Mouse (Mus musculus): ENCODE results near the gene Gm21149. TPM values are rescaled to one million over a fixed set of nuclear protein-coding genes. Genes with fewer than 3 reads are reported as not detected.
A peak's percentile ranks its signal among the peaks of the same experiment; 100 is the strongest.
"Not testable (repeated sequence)": the region's sequence is repeated elsewhere in the genome, so short reads cannot be mapped to it uniquely, and the experiment has no call there.

The Gm21149 gene
- total and polyA plus RNA-seq, 3 experiments: not detected

DNA sequence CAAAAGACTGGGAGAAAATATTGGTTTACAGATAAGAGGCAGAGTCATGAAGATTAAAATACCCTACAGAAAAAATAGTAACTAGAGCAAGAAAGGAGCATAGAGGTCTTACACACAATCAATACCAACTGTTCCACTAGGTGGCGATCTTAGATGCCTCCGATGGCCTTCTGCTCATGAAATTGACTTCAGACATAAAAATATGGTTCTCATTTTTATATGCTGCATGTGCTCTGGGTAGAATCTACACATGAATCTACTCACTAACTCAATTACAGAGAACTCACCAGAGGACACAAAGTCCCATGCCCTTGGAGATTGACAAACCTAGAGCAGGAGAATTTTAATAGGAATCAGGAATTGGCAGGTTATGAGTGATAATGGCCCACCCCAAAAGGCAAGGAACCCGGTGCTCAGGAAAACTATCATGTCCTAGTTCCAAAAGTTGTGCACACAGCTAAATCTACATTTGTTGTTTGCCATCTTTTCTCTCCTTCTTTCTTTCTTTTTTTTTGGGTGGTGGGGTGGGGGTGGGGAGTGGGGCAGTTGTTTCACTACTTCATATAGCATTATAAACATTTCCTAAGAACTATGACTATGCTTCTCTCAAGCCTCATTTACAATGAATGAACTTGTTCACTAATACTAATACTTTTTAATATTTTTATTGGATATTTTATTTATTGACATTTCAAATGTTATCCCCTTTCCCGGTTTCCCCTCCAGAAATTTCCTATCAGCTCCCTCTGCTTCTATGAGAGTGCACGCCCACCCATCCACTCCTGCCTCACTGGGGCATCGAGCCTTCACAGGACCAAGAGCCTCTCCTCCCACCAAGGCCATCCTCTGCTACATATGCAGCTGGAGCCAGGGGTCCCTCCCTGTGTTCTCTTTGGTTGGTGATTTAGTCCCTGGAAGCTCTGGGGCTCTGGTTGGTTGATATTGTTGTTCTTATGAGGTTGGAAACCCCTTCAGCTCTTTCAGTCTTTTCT, 32.4 kb upstream of the Gm21149 start:
- H3K4me3 ChIP-seq; H3K27ac ChIP-seq; H3K4me1 ChIP-seq (ENCODE audit: control insufficient read depth, insufficient read depth, low read length); H3K9ac ChIP-seq (ENCODE audit: low read depth, low read length); DNase-seq; intact Hi-C loops (cut with DNase I); H3K36me3 ChIP-seq (ENCODE audit: control insufficient read depth, insufficient read depth, low read length); H3K79me2 ChIP-seq (replicated peaks; ENCODE audit: control insufficient read depth, insufficient read depth, low read length); H3K27me3 ChIP-seq (ENCODE audit: control insufficient read depth, insufficient read depth, low read length): not testable (repeated sequence)
- peak; percentile 33 for TF ChIP-seq CTCF (IDR thresholded peaks at IDR 0.05)
- 56% methylated on average over 6 of the region's 6 CpGs for WGBS

DNA sequence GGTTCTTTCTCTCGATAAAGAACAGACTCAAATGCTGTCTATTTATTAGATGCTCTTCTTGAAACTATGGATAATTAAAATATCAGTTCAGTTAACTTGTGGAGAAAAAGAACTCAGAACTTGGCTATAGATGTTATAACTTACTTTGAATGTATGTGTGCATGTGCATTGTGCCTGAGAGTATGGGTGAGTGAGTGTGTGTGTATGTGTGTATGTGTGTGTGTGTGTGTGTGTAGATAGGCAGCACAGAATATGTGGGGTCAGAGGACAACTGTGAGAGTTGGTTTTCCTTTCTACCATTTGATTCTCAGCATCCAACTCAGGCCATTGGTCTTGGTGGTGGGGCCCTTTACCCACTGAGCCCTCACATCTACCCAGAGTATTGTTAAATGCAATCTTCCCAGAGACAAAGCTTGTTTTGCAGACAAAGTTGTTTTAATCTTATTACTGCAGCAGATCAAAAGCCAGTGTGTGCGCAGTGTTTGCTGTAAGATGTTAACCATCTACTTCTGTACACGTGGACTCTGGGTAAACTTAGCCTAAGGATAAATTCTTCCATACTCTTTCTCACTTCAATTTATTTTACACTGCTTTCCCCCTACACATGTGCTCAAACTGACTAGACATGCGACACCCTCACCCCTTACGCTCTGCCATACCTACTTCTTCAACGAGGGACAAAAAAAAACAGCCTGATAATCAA, 31.6 kb upstream of the Gm21149 start:
- H3K4me1 ChIP-seq (ENCODE audit: control insufficient read depth, insufficient read depth, low read length); DNase-seq; H3K9ac ChIP-seq (ENCODE audit: low read depth, low read length); H3K27ac ChIP-seq; intact Hi-C loops (cut with DNase I); H3K4me3 ChIP-seq; H3K36me3 ChIP-seq (ENCODE audit: control insufficient read depth, insufficient read depth, low read length); H3K79me2 ChIP-seq (replicated peaks; ENCODE audit: control insufficient read depth, insufficient read depth, low read length); H3K27me3 ChIP-seq (ENCODE audit: control insufficient read depth, insufficient read depth, low read length): not testable (repeated sequence)
- 56% methylated on average over 6 of the region's 6 CpGs for WGBS

DNA sequence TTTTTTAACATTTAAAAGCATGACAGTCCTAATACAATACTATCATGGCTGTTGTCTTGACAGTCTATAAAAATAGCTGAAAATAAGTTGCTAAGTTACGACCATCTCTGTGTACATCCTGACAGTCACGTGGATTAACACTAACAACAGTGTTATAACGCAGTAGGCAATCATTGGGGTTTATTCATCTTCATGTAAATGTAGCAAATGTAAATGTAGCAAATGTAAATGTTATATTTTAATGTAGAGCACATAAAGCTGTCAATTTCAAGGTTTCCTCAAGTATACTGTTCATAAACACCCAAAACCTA, 30.9 kb upstream of the Gm21149 start:
- Histone ChIP-seq H3K27me3 (ENCODE audit: control insufficient read depth, insufficient read depth, low read length) (no peaks in the 10 kb centered on the region), H3K79me2 (replicated peaks; ENCODE audit: control insufficient read depth, insufficient read depth, low read length) (no peaks in the 10 kb centered on the region), H3K27ac (no peak overlapping the region), H3K4me3 (no peak overlapping the region), H3K4me1 (ENCODE audit: control insufficient read depth, insufficient read depth, low read length) (no peaks in the 10 kb centered on the region), H3K9ac (ENCODE audit: low read depth, low read length) (no peak overlapping the region), H3K36me3 (ENCODE audit: control insufficient read depth, insufficient read depth, low read length) (no peaks in the 10 kb centered on the region)
- 69% methylated on average over 3 of the region's 3 CpGs for WGBS
- intact Hi-C loops (cut with DNase I): no loop called here
- no peak for DNase-seq
- TF ChIP-seq EP300 (IDR thresholded peaks at IDR 0.05; ENCODE audit: insufficient read depth, low read depth, low read length) (no peak), CTCF (IDR thresholded peaks at IDR 0.05) (no peak), POLR2A (IDR thresholded peaks at IDR 0.05; ENCODE audit: insufficient read depth, low read depth, low read length) (no peak)

DNA sequence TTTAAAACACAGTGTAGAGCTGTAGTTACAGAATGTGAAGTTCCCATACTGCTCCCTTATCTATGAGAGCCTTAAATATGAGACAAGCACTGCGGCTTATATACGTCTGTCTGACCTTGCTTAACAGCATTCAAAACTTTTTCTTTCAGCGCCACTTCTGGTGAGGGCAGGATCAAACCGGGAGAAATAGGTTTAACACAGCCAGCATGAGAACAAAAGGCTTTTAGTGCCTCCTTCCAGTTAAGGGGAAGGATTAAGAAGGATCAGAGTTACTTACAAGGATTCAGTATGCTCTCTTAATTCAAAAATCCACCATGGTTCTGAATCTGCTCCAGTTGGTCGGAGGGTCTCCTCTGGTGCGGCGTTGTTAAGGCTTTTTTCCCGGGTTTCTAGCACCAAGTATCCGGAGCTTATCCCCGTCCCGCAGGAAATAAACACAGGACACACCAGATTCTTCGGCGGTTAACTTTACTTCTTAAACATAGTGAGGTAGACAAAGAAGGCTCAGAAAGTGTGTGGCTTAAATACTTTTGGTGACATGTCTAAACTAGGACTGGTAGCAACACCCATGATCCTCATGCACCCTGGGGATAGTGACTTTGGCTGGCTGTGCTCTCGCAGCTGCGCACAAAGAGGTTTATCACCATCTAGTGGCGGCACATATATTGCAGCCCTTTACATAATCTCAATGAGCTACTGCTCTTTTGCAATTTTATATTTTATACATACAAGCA, 30.4 kb upstream of the Gm21149 start:
- Histone ChIP-seq H3K9ac (ENCODE audit: low read depth, low read length) (0 out of 2 replicates have a peak overlapping the region, but pooled peaks have one; percentile 22), H3K4me1 (ENCODE audit: control insufficient read depth, insufficient read depth, low read length) (no peaks in the 10 kb centered on the region), H3K27me3 (ENCODE audit: control insufficient read depth, insufficient read depth, low read length) (no peaks in the 10 kb centered on the region), H3K79me2 (replicated peaks; ENCODE audit: control insufficient read depth, insufficient read depth, low read length) (no peaks in the 10 kb centered on the region), H3K27ac (no peak overlapping the region), H3K36me3 (ENCODE audit: control insufficient read depth, insufficient read depth, low read length) (no peaks in the 10 kb centered on the region), H3K4me3 (no peak overlapping the region)
- WGBS: 42% methylated on average over 16 of the region's 16 CpGs
- intact Hi-C loops (cut with DNase I): no loop called here
- TF ChIP-seq CTCF (IDR thresholded peaks at IDR 0.05): peak; percentile 68
- no peak for TF ChIP-seq POLR2A (IDR thresholded peaks at IDR 0.05; ENCODE audit: insufficient read depth, low read depth, low read length)
- DNase-seq: no peak

DNA sequence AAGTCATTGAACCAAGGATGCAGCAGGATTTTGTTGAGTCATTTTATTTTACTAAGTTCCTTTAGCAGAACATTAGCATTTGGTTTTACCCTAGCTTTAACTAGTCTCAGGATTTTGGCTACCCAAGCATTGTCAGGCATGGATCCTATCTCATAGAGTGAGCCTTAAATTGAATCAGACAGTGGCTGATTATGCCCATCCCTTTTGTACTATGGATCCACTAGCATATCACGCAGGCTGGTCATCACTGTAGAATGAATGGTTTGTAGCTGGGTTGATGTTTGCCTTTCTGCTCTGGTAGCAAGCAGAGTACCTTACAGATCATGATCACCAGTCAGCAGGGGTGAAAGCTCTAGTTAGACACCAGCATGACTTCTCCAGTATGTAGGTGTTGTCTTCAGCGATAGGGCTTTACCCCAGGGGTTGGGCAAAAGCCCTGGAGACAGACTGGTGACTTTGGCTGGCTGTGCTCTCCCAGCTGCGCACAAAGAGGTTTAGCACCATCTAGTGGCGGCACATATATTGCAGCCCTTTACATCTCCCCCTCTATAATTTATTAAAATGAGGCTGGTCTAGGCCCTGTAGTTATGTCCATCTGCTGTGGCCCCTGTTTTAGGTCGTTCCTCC, 22.6 kb upstream of the Gm21149 start:
- 24% methylated on average over 5 of the region's 5 CpGs for WGBS
- intact Hi-C loops (cut with DNase I); H3K27ac ChIP-seq; H3K4me1 ChIP-seq (ENCODE audit: control insufficient read depth, insufficient read depth, low read length); H3K9ac ChIP-seq (ENCODE audit: low read depth, low read length); H3K36me3 ChIP-seq (ENCODE audit: control insufficient read depth, insufficient read depth, low read length); H3K79me2 ChIP-seq (replicated peaks; ENCODE audit: control insufficient read depth, insufficient read depth, low read length); H3K27me3 ChIP-seq (ENCODE audit: control insufficient read depth, insufficient read depth, low read length); H3K4me3 ChIP-seq: not testable (repeated sequence)
- peak in 1 of 2 experiments; percentile 34 for DNase-seq
- TF ChIP-seq CTCF (IDR thresholded peaks at IDR 0.05): peak; percentile 56

DNA sequence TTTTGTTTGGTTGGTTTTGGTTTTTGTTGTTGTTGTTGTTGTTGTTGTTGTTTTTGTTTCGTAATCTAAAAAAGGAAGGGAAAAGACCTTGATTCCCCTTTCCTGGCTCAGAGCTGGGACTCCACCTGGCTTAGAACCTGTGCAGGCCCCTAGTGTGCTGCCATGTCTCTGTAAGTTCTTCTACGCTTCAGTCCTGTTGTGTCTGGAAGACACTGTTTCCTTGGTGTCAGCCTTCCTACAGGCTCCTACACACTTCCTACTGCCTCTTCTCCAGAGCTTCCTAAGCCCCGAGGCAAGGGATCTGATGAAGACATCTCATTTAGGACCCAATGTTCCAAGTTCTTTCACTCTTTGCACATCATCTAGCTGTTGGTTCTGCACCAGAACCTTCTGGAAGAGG, 22.0 kb upstream of the Gm21149 start:
- not testable (repeated sequence) for DNase-seq

DNA sequence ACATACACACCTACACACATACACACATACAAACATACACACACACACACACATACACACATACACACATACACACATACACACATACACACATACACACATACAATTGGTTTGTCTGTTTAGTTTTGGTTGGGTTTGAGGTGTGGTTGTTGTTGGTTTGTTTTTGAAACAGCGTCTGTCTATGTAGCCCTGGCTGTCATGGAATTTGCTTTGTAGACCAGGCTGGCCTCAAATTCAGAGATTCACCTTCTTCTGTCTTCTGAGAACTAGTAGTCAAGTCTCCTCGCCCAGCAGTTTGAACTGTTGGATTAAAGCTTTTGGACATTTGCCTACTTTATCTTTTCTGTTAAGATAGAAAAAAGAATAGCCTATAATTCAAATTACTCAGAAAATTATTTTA, 14.6 kb upstream of the Gm21149 start:
- H3K36me3 ChIP-seq (ENCODE audit: control insufficient read depth, insufficient read depth, low read length); H3K4me1 ChIP-seq (ENCODE audit: control insufficient read depth, insufficient read depth, low read length); H3K9ac ChIP-seq (ENCODE audit: low read depth, low read length); H3K27ac ChIP-seq; intact Hi-C loops (cut with DNase I); H3K79me2 ChIP-seq (replicated peaks; ENCODE audit: control insufficient read depth, insufficient read depth, low read length); H3K4me3 ChIP-seq; DNase-seq; H3K27me3 ChIP-seq (ENCODE audit: control insufficient read depth, insufficient read depth, low read length): not testable (repeated sequence)
- 47% methylated on average over 2 of the region's 2 CpGs for WGBS

More for the DNA sequence above, 22.0 kb upstream of the Gm21149 start:
- H3K79me2 ChIP-seq (replicated peaks; ENCODE audit: control insufficient read depth, insufficient read depth, low read length); H3K4me1 ChIP-seq (ENCODE audit: control insufficient read depth, insufficient read depth, low read length); H3K27me3 ChIP-seq (ENCODE audit: control insufficient read depth, insufficient read depth, low read length); intact Hi-C loops (cut with DNase I); H3K9ac ChIP-seq (ENCODE audit: low read depth, low read length); H3K27ac ChIP-seq; H3K4me3 ChIP-seq; H3K36me3 ChIP-seq (ENCODE audit: control insufficient read depth, insufficient read depth, low read length): not testable (repeated sequence)
- WGBS: 65% methylated on average over 3 of the region's 3 CpGs

Measured in heart, adult 2 months (tissue).